Mouse (Mus musculus) spleen, adult 2 months (tissue): ENCODE measurements around the gene Bpifb9b.
"Not testable (repeated sequence)": the region's sequence is repeated elsewhere in the genome, so short reads cannot be mapped to it uniquely, and the experiment has no call there.

Source experiments
- CTCF ChIP-seq: fragments of 200-500 bp; IDR thresholded peaks from 2 replicates; pipeline ENCODE4 v1.5.1; 2011; ENCODE audit warnings: mild to moderate bottlenecking, inconsistent platforms; ENCODE audit not compliant: insufficient read depth, insufficient read length, insufficient replicate concordance; ENCODE audit errors: extremely low read depth
- POLR2A ChIP-seq: fragments of 200-500 bp; IDR thresholded peaks from 2 replicates; pipeline ENCODE4 v1.6.1; 2011; ENCODE audit warnings: low read depth, low read length, inconsistent platforms

DNA sequence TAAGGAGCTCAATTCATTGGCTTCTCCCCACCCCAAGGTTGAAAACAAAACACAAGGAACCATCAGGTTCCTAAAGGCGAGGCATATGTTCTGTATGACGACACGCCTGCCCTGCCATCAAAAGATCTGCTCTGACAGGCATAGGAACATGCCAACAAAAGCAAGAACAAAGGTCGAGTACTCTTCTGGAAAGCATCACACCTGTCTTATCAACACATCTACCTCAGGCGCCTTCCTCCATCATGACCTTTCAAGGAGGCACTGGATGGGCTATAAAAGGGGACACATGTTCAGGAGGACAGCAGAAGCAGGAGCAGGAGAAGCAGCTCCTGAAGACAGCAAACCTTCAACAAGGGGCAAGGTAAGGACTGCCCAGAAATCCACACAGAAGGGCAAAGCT is 49.5 kb upstream of the Bpifb9b start, which contains the start of gene Bpifb9a:
- TF ChIP-seq CTCF, POLR2A: not testable (repeated sequence)
